17 mouse cellular contexts compared by ENCODE assay signal in genomic region chr6:35544352-35544751, GRCm38 (mm10). TPM values are rescaled to one million over a fixed set of nuclear protein-coding genes. Genes with fewer than 3 reads are reported as not detected.
DNase-seq lines count a peak whose midpoint lies in the region; ATAC-seq lines count a peak whose summit lies in the region.
"Had no signal": no experiment of that assay in that cellular context is flagged by ENCODE, and none has a peak within 500 bp of the region (broad histone marks: within the 10 kb centered on the region; RNA-seq: fewer than 3 reads in every experiment).

No protein-coding gene starts in this region.

- H3K4me1 ChIP-seq in intestine, embryonic 16.5 days (ENCODE audit: control insufficient read depth, insufficient read depth, low read length) = no peaks in the 10 kb centered on the region
- H3K4me1 ChIP-seq: embryonic facial prominence, embryonic 13.5 days; forebrain, embryonic 13.5 days; heart, embryonic 12.5 days; hindbrain, embryonic 15.5 days had no signal

- no peaks in the 10 kb centered on the region for H3K27me3 ChIP-seq in intestine, embryonic 16.5 days (replicated peaks; ENCODE audit: control insufficient read depth, insufficient read depth, low read length)
- H3K27me3 ChIP-seq: embryonic facial prominence, embryonic 13.5 days; forebrain, embryonic 13.5 days; heart, embryonic 12.5 days; hindbrain, embryonic 15.5 days had no signal

- peak; percentile 86 for ATAC-seq in granulocyte monocyte progenitor cell, adult 5-6 weeks (replicated peaks; ENCODE audit: poor library complexity, severe bottlenecking)
- ATAC-seq in megakaryocyte progenitor cell, adult 5-6 weeks (replicated peaks; ENCODE audit: poor library complexity) = peak; percentile 88
- no peak for ATAC-seq in intestine, embryonic 16.5 days
- ATAC-seq: forebrain, embryonic 13.5 days; inflammation-experienced regulatory T-cells, adult 6 months had no signal

- H3K9me3 ChIP-seq in intestine, embryonic 16.5 days (ENCODE audit: control insufficient read depth, low read length) = no peaks in the 10 kb centered on the region
- H3K9me3 ChIP-seq: hindbrain, embryonic 15.5 days had no signal

- no peak overlapping the region for H3K27ac ChIP-seq in intestine, embryonic 16.5 days (ENCODE audit: low read length)
- H3K27ac ChIP-seq: embryonic facial prominence, embryonic 13.5 days; forebrain, embryonic 13.5 days; heart, adult 2 months; hindbrain, embryonic 15.5 days had no signal

- H3K36me3 ChIP-seq in intestine, embryonic 16.5 days (ENCODE audit: control insufficient read depth, insufficient read depth, low read length) = no peaks in the 10 kb centered on the region
- H3K36me3 ChIP-seq: embryonic facial prominence, embryonic 13.5 days; heart, embryonic 12.5 days; hindbrain, embryonic 15.5 days had no signal

- DNase-seq in 416B (ENCODE audit: low read depth) (peak; percentile 70), MEL-GATA-1-ER (ENCODE audit: extremely low read depth, low read depth) (peak; percentile 56)
- DNase-seq in gastrocnemius, postnatal 10 days = no peak
- no peak for DNase-seq in urinary bladder, postnatal 25 days (ENCODE audit: low spot score)
- DNase-seq: adrenal gland, postnatal 10 days; cerebellum, adult 11-12 months; cerebellum, adult 9-10 months; cerebellum, postnatal 25 days; heart, adult 2 months had no signal

- H3K9ac ChIP-seq in intestine, embryonic 16.5 days (ENCODE audit: low read depth, low read length) = no peak overlapping the region
- H3K9ac ChIP-seq: embryonic facial prominence, embryonic 13.5 days; forebrain, embryonic 13.5 days; heart, embryonic 12.5 days; hindbrain, embryonic 15.5 days had no signal

- no peak overlapping the region for H3K4me2 ChIP-seq in intestine, embryonic 16.5 days (ENCODE audit: low read depth, low read length)
- H3K4me2 ChIP-seq: embryonic facial prominence, embryonic 13.5 days; forebrain, embryonic 13.5 days; heart, embryonic 12.5 days; hindbrain, embryonic 15.5 days had no signal

- no peak overlapping the region for H3K4me3 ChIP-seq in intestine, embryonic 16.5 days (ENCODE audit: low read length)
- H3K4me3 ChIP-seq: embryonic facial prominence, embryonic 13.5 days; forebrain, embryonic 13.5 days; heart, adult 2 months; heart, embryonic 12.5 days; hindbrain, embryonic 15.5 days had no signal

RNA-seq across cellular contexts. Expression of gene Mtpn, which starts 4.7 kb away (rescaled TPM):
- 130 and 134 TPM in 2 replicates for total RNA-seq in granulocyte monocyte progenitor cell, adult 5-6 weeks (2014; fragmentation: Nextera tagmentation)
- total RNA-seq in granulocyte monocyte progenitor cell, adult 5-6 weeks (2017) = 123 and 138 TPM in 2 replicates
- 160 and 173 TPM in 2 replicates for total RNA-seq in megakaryocyte progenitor cell, adult 5-6 weeks (2015)
- total RNA-seq in megakaryocyte progenitor cell, adult 5-6 weeks (2017) = 122 and 127 TPM in 2 replicates
- 10 to 100 TPM; 46.7 to 53.7 TPM for total RNA-seq in gastrocnemius, postnatal 10 days (2021)
- polyA plus RNA-seq in intestine, embryonic 16.5 days (2015; fragmentation: Nextera tagmentation; extraction: Ambion mirVana) = 130 and 136 TPM in 2 replicates

Comparison
In these comparisons a context has a peak if more than half of its experiments do, and no peak if none do; other contexts are left out.
1. DNase-seq: peak in 416B (single experiment) and MEL-GATA-1-ER (single experiment); none in gastrocnemius, postnatal 10 days (single experiment) and urinary bladder, postnatal 25 days (single experiment).